Mouse (Mus musculus) olfactory bulb, adult 2 months (tissue): ENCODE measurements around the gene Swap70.

Source experiments
- CTCF ChIP-seq: fragments of 200-500 bp; IDR thresholded peaks from 2 replicates; pipeline ENCODE4 v1.5.1; 2012; ENCODE audit warnings: low read depth, mild to moderate bottlenecking, low read length, moderate library complexity; ENCODE audit not compliant: insufficient read depth
- POLR2A ChIP-seq: fragments of 200-500 bp; IDR thresholded peaks from 2 replicates; pipeline ENCODE4 v1.6.1; 2012; ENCODE audit warnings: mild to moderate bottlenecking, low read depth, low read length, moderate library complexity; ENCODE audit not compliant: insufficient read depth

- TF ChIP-seq CTCF (no peak), POLR2A (no peak)
Measured at GRCm38 (mm10) chr7:110298090-110298489, 76.6 kb downstream of the Swap70 start.
